Mouse (Mus musculus): Measurements from ENCODE around the gene Fnbp1l. TPM values are rescaled to one million over a fixed set of nuclear protein-coding genes. Genes with fewer than 3 reads are reported as not detected.

The Fnbp1l gene
- 18.5 and 23.7 TPM in 2 replicates for total RNA-seq (2021)
- long read RNA-seq, full-length matches to known transcripts, result 1 of 3 reads
- long read RNA-seq, partial matches to known transcripts, result 0 of 3 reads
- long read RNA-seq, other reads (novel, unspliced or antisense), result 2 of 3 reads

DNA sequence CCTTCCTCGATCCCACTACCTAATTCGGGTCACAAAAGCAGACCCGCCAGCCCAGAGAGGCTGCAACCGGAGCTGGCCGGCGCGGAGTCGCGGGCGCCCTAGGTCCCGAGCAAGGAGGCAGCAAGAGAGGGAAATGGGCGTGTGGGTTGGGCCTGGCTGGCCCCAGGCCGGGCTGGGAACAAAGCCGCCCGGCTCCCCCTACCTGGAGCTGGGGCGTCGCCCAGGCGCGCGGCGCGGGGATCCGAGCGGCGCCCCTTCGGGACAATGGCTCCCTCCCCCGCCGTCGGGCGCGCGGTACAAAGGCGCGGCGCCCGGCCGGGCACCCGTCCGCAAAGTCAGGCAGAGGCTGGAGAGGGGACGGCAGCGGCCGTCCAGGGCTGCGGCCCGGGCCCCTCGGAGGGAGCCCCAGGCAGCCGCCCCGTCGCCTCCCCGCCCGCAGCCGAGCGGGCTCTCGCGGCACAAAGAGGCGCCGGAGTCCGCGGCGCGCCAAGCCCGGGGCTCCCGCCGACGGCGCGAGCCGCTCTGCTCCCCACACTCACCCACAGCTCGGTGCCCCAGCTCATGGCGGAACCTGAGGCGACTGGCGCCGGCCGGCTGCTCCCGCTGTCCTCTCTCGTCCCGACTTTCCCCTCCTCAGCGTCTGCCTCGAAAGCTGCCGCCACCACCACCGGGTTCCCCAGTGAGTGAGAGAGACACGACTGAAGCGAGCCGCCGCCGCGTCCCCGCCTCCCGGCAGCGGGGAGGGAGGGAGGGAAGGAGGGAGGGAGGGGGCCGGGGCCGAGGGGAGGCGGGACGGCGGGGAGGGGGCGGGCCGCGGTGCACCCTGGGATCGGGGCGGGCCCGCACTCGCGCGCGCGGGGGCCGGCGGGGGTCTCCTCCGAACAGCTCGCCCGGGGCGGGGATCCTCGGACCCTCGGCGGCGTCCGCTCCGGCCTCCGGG lies at the start of gene Fnbp1l:
Fnbp1l (minus strand) TSS at position 725 of the 940 bp plus-strand sequence.
- DNase-seq, result peak; percentile 86

DNA sequence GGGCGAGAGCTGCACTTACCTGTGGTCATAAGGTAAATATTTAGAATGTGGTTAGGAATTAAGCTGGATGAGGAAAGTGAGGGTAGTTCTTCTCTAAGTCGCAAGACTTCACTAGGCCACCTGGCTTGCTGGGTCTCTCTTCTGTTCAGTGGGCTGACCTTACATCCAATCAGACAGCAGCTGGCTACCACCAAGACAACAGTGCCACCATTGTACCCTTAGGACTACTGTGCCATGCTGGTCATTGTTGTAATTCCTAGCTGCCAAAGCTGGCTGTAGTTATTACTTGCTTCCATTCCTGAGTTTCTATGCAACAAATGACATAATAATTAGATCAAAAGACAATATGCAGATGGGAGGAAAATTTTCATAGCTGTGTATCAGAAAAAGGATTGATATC lies 41.3 kb upstream of the Fnbp1l start:
- no peak for DNase-seq

DNA sequence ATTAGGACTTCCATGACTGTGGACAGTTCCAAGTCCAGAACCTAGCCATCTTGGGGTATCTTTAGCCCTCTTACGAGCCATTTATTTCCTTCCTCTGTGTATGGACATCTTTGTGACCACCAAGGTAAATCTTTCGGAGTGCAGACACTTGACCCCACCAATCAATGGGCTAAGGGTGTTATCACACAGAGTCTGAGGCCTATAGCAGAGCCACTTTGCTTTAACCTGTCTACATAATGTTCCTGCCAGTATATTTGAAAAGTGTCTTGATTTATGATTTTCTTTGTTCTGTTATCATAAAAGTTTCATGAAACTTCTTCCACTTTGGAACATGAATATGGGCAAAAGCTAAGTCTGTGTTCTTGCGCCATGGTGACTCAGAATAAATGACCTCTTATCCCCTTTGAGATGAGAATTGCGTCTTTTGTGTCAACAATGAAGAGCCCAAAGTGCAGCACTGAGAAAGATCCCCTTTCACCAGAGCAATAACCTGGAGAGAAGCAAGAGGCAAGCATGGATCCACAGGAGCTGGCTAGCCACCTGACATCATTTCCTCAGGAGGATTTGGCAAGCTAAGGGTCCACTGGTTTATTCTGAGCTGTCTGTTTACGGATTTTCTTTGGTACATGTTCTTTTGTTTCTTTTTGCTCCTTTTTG lies 39.9 kb upstream of the Fnbp1l start:
- DNase-seq, result no peak

DNA sequence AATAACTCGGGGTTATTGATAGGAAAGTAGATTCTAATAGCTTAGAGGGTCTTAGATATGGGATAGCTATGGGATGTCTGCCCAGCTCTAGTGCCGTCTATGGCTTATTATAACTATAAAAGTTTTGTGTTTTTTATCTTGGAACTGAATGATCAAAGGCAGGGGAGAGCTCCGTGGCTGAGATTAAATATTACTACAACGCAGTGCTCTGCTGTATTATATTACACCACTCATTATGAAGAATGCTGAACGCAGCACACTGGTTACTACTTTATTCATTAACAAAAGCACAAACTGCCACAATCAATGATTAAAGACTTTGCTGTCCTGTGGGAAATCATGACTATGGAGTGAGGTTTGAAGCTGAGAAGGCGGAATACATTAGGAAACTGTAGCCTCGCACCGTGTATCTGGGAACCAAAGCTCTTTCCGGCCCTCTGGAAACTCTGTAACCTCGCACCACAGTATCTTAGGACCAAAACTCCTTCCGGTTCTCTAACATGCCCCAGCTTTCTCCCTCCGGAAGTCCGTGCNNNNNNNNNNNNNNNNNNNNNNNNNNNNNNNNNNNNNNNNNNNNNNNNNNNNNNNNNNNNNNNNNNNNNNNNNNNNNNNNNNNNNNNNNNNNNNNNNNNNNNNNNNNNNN lies 27.8 kb upstream of the Fnbp1l start:
- DNase-seq, result no peak

DNA sequence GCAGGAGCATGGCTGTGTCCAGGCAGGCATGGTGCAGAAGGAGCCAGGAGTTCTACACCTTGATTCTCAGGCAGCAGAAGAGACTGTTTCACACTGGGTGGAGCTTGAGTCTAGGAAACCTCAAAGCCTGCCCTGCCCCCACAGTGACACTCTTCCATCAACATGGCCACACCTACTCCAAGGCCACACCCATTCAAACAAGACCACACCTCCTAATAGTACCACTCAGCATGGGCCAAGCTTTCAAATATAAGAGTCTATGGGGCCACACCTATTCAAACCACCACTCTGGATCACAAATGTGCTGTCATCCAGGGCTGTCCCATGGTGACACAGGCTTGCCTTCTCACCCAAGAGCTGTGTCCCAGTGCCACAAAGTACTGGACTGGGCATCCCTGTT lies 20.8 kb upstream of the Fnbp1l start:
- DNase-seq, result no peak

DNA sequence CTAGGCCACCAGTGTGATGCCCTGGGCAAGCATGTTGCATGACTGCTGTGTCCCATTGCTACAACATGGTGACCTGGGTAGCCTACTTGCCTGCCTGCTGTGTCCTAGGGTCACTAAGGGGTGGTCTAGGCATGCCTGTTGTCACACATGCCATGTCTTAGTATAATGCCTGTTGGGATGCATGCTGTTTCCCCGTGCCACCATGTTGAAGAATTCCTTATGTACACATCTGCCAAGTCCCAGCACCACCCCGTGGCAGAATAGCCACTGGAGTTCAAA lies 19.6 kb upstream of the Fnbp1l start:
- no peak for DNase-seq

DNA sequence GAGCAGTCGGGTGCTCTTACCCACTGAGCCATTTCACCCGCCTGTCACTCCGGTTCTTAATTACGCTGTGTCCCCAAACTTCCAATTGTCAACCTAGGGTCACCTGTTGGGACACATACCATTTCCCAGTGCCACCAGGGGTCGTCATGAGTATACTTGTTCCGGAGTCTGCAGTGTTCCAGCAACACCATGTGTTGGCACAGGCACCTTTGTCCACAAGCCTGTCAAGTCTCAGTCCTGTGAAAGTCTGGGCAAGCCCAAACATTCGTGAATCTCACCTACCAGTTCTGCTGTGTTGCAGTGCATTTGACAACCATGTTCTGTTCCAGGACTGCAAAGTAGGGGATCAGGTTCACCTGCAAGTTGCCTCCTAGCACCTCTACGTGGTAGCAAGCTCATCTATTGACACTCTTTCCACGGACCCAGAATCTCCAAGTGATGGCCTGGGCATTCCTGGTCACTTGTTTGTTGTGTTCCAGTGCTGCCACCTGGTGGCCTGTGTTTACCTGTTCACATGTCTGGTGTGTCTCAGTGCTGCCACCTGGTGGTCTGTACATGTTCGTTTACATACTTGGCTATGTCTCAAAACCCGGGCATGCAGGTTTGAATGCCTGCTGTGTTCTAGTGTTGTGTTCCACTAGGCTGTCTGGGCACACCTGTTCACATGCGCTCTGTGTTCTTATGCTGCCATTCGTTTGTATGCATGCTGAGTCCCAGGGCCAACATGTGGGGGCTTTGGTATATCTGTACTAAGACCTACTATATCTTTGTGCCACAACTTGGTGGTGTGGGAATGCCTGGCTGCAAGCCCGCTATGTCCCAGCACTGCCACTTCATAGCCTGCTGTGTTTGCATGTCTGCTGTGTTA lies 19.0 kb upstream of the Fnbp1l start:
- DNase-seq, result peak; percentile 94

DNA sequence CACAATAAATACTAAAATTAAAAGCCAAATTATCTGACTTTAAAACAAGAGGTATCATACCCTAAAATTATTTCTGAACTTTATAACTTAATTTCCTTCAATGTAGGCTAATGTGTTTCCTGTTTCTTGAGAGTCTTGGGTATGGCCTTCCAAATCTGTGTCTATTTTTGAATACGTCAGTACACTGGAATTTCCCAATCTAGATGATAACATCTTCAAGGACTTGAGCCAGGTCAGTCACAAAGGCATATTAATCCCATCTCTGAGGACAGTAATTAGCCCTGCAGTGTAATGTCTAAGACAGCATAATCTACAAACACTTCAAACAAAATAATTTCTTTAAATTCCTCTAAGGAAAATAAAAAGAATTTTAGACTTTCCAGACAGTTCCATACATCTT lies 17.8 kb upstream of the Fnbp1l start:
- no peak for DNase-seq

DNA sequence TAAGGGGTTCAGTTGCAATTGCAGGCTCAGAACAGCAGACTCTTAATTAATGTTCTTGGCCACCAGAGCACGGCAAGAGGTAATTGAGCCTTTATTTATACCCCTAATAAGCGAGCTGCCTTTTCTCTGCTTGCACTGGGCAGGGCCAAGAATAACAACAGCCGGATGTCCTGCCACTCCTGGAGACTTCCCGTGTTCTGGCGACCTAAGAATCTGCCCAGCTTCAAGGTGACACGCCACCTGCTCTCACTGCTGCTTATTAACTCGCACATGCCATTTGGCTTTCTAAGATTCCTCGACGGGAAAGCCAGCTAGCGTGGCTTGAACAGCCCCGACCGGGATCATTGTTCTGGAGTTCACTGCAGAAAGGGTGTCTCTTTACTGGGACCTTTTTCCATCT lies 15.7 kb upstream of the Fnbp1l start:
- DNase-seq, result no peak

DNA sequence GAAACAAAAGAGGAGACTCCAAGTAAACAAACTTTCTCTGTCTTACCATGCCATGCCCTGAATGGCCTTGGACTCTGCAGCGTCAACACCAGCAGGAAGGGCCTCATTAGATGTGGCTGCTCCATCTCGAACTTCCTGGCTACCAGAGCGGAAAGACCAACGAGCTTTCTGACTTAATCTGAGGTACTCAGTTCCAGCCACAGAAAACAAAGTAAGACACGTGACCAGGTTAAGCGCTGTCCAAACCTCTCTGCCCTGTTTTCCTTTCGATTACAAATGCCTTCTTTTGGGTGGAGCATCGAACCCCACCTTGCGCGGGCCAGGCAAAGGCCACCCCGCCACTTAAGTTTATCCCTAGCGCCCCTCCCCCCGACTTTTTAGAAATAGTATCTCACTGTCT lies 10.1 kb upstream of the Fnbp1l start:
- no peak for DNase-seq

DNA sequence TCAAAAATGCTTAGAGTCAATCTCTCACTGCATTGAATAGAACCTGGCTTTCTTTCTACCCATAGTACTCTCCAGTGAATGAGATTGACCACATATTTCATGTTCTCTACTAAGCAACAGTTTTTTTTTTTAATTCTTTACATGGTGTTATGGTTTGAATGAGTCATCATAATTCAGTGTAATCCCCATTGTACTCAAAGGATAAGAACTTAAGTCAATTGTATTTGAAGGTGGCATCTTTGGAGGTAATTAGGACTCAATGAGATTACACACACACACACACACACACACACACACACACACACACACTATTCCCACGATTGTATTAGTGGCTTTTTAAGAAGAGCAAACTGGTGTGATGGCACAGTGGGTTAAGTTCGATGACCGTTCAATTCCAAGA lies 9.4 kb upstream of the Fnbp1l start:
- DNase-seq, result no peak

DNA sequence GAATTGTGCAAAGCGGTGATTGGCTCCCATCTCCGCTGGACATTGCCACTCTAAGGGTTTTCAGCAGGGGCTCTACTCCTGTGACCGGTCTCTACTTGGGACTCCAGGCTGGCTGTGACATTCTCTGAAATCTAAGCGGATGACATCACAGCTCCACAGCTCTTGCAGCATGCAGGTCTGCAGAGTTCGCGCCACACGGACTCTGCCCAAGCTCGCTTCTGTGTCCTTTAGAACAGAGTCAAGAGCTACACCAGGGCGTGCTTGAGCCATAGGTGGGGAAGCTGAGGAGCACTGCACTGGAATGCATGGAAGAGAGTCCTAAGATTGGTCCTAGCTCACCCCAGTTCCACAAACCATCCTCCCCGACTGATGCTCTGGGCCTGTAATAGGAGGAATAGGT lies 9.0 kb upstream of the Fnbp1l start:
- no peak for DNase-seq

DNA sequence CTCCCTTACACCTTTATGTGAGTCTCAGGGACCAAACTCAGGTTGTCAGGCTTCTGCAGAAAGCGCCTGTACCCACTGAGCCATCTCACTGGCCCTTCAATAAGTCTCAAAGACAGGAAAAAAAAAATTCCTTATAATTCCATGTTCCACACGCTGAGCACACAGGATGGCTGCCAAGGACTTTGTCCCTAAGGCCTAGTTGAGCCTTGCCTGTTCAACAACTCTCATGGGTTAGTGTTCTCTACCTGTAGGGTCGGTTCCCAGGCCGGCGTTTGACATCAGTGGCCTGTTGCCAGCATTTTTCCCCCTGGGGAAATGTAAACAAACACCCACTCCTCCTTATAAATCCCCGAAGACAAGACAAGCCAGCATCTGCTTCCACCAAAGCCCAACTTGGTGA lies 8.3 kb upstream of the Fnbp1l start:
- no peak for DNase-seq

DNA sequence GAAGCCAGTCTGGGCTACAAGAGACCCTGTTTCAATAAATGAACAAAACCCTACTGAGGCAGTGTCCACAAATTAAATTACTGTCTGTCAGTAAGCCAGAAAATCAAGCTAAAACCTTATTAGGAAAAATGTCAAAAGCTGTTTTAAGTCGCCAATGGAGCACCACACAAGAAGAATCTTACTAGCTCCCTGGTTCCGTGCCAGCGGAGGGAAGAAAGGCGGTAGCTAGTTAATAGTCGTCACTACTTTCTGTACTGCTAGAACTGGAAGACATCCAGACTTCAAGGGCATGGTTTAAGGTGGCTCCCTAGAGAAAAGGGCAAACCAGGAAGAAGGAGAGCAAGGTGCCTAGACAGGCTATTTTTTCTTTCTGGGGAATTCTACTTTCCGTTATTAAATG lies 5.1 kb upstream of the Fnbp1l start:
- DNase-seq, result peak; percentile 56

DNA sequence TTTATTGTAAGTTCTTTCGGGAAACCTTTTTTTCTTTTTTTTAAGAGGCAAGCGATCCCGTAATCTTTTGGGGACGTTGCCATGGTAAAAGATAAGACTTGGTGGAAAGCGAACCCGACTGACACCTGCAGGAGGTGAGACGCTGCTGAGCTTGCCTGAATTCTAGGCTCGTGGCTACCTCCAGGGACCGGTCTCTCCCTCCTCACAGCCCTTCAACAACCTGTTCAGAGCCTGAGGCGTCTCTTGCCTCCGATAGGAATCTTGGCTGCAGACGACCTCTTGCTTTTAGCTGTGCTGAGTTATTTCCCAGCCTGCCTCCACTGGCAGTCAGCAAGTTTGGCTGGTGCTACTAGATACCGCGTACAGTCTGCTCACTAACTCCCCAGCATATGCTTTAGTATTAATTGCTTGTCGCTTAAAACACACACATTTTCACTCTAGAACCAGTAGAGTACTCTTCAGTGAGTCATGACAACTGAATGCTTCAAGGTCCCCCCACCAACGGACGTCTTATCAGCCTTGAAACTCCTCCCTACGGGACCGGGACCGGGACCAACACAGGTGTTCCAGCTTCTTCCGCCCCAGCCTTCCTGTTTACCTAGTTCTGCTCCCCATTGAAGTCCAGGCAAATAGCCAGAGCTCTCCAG lies 893 bp upstream of the Fnbp1l start:
- peak; percentile 24 for DNase-seq

DNA sequence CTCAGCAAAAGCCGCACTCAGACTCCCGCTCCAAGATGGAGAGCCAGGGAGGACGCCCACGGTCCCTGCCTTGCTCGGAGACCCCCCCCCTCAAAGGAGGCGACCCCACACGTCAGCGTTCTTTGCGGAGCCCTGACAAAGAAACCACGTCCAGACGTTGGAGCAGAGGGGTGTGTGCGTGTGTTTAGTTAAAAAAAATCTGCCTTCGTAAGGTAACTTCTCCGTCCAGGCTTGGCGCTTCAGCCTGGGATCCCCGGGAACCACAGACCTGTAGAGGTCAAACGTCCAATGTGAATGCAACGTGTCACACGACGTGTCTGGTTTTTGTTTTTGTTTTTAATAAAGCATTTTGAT lies 393 bp upstream of the Fnbp1l start:
- no peak for DNase-seq

DNA sequence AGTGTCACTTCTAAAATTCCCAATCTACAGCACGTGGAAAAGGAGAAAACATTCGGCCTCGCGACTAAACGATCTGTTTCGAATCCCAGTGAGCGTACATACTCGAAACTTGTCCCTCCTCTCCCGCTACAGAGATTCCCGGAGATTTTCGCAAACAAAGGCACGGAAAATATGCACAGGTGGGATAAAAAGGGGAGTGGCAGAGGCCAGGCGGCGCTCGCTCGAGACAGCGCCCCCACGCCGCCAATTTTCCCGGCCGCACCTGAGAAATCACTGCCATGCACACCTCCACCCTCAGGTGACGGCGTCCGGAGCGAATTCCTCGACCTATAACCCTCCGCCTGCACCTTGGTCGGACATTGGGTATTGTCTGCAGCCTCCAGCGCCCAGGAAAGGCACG lies 1.1 kb downstream of the Fnbp1l start:
- DNase-seq, result peak; percentile 20

DNA sequence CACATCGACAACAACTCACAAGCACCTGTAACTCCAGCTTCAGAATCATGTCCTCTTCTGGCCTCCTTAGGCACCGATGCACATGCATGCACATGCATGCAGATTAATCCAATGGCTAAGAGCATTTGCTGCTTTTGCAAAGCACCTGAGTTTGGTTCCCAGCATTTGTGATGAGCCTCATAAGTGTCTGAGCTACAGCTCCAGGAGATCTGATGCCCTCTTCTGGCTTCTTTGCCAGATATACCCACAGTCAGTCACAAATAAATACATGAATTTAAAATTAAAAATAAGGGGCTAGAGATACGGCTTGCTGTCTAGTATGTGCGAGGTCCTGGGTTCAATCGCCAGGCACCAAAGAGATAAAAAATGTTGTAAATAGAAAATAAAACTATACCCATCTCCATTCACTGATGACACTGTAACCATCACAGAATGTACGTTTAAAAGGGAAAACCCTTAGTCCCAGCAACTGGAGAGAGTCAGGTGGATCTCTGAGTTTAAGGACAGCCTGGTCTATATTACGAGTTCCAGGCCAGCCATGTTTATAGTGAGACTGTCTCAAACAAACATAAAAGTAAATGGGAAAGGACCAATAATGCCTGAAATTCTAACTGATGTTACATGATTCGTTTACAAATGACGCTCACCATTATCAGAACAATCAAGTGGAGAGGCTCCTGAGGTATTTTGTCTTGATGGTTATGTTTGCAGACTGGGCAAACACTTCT lies 1.7 kb downstream of the Fnbp1l start:
- DNase-seq, result no peak

DNA sequence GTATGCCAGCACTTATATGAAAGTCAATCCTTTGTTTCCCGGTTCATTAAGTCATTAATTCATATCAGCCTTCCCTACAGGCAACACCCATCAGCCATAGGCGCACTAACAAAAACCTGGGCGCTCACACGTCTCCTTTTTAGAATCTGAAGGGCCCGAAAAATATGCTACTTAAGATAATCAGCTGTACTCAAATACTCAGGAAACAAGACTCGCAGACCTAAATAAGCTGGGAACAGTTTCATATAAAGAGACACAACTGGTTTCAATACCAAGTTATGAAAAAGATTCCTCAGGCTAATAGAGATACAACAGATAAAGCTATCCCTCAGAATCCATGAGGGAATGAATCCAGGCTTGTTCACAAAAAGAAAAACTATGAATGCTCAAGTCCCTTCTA lies 7.0 kb downstream of the Fnbp1l start:
- no peak for DNase-seq

DNA sequence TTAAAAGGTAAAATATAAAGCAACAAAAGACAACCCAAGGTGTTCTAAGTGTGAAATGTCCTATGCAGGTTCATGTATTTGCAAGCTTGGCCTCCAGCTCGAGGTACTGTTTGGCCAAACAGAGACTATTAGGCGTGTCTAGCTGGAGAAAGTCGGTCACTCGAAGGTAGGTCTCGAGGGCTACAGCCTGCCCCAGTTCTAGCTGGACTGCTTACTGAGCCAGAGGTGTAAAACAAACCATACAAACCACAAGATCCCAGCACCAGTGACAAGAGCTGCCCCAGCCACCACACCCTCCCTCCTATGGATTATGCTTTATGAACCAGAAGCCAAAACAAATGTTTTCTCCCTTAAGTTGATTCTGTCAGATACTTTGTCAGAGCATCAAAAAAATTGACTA lies 7.8 kb downstream of the Fnbp1l start:
- DNase-seq, result no peak

Data from adrenal gland, postnatal 25 days (tissue).